Comparison of ENCODE assay signal across 17 mouse cellular contexts in the genomic region with DNA sequence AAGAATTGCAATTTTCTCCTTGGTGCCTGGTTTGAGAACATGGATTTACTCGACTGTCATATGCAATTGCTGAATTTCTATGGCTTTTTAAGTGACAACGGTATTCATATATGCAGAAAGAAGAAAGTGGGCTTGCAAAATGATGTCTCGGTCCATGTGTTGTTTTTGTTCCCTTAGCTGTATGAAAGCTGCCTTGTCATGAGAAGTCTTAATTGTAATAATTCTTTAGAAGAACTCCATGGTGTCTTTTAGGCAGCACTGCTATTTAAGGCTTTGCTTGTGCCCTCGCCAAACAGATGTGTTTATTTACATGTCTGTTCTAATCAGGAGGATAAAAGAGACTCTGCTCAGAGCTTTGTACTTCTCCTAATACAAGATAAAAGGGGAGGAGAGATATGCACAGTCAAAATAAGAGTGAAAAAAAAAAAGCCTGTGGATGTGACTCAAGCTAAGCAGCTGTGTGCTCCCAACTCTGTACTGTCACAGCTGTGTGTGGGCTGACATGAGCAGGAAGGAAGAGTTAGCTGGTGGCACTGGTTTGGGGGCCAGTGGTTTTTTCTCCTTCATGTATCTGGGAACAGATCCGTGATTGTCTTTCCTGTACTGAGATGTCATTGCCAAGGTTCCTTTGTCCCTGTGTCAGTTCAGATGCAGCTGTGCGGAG.
DNase-seq lines count a peak whose midpoint lies in the region; ATAC-seq and TF ChIP-seq lines count a peak whose summit lies in the region.
"Had no signal": no experiment of that assay in that cellular context is flagged by ENCODE, and none has a peak within 500 bp of the region (broad histone marks: within the 10 kb centered on the region; RNA-seq: fewer than 3 reads in every experiment).

No protein-coding gene starts in this region.

- H3K4me2 ChIP-seq in forebrain, postnatal 0 days (ENCODE audit: low read depth): no peak overlapping the region
- no peak overlapping the region for H3K4me2 ChIP-seq in forebrain, embryonic 12.5 days
- H3K4me2 ChIP-seq in midbrain, embryonic 14.5 days (ENCODE audit: low read length): no peak overlapping the region
- H3K4me2 ChIP-seq: embryonic facial prominence, embryonic 15.5 days; liver, embryonic 12.5 days had no signal

- peak; percentile 81 for ATAC-seq in forebrain, postnatal 0 days
- no peak for ATAC-seq in forebrain, embryonic 12.5 days (ENCODE audit: low FRiP score)
- ATAC-seq in midbrain, embryonic 14.5 days (ENCODE audit: low FRiP score, low TSS enrichment): no peak
- ATAC-seq: activated CD4-positive, CD25-positive, alpha-beta regulatory T cell, adult 4 months; liver, embryonic 12.5 days; Patski had no signal

- 47% methylated on average over 6 of the region's 6 CpGs for WGBS in forebrain, postnatal 0 days
- 74% methylated on average over 6 of the region's 6 CpGs for WGBS in forebrain, embryonic 12.5 days
- 63% methylated on average over 6 of the region's 6 CpGs for WGBS in midbrain, embryonic 14.5 days

- H3K9ac ChIP-seq in forebrain, postnatal 0 days: no peak overlapping the region
- no peak overlapping the region for H3K9ac ChIP-seq in forebrain, embryonic 12.5 days
- H3K9ac ChIP-seq in midbrain, embryonic 14.5 days (replicated peaks; ENCODE audit: low read length): no peak overlapping the region
- H3K9ac ChIP-seq: embryonic facial prominence, embryonic 15.5 days; liver, embryonic 12.5 days had no signal

- H3K4me1 ChIP-seq in forebrain, postnatal 0 days (ENCODE audit: insufficient read depth): no peaks in the 10 kb centered on the region
- no peaks in the 10 kb centered on the region for H3K4me1 ChIP-seq in forebrain, embryonic 12.5 days
- no peaks in the 10 kb centered on the region for H3K4me1 ChIP-seq in midbrain, embryonic 14.5 days (ENCODE audit: control insufficient read depth, insufficient read depth, low read length)
- H3K4me1 ChIP-seq: embryonic facial prominence, embryonic 15.5 days; liver, embryonic 12.5 days had no signal

- H3K36me3 ChIP-seq in forebrain, postnatal 0 days (ENCODE audit: insufficient read depth): no peaks in the 10 kb centered on the region
- H3K36me3 ChIP-seq in forebrain, embryonic 12.5 days (replicated peaks): no peaks in the 10 kb centered on the region
- no peaks in the 10 kb centered on the region for H3K36me3 ChIP-seq in midbrain, embryonic 14.5 days (ENCODE audit: control insufficient read depth, insufficient read depth, low read length)
- H3K36me3 ChIP-seq: embryonic facial prominence, embryonic 15.5 days; liver, embryonic 12.5 days had no signal

- no peaks in the 10 kb centered on the region for H3K27me3 ChIP-seq in forebrain, postnatal 0 days (ENCODE audit: insufficient read depth, low read length)
- no peaks in the 10 kb centered on the region for H3K27me3 ChIP-seq in forebrain, embryonic 12.5 days
- no peaks in the 10 kb centered on the region for H3K27me3 ChIP-seq in midbrain, embryonic 14.5 days (ENCODE audit: control insufficient read depth, insufficient read depth, low read length)
- H3K27me3 ChIP-seq: embryonic facial prominence, embryonic 15.5 days; liver, embryonic 12.5 days; Patski had no signal

- no peaks in the 10 kb centered on the region for H3K9me3 ChIP-seq in forebrain, postnatal 0 days (ENCODE audit: low read length)
- no peaks in the 10 kb centered on the region for H3K9me3 ChIP-seq in forebrain, embryonic 12.5 days
- no peaks in the 10 kb centered on the region for H3K9me3 ChIP-seq in midbrain, embryonic 14.5 days (ENCODE audit: control insufficient read depth, low read length)
- H3K9me3 ChIP-seq: embryonic facial prominence, embryonic 15.5 days; liver, embryonic 12.5 days had no signal

- peak; percentile 43 for DNase-seq in forebrain, postnatal 0 days
- DNase-seq in right cerebral cortex, adult 18-20 months: peak; percentile 44
- DNase-seq in right cerebral cortex, postnatal 4 days: no peak
- DNase-seq in left cerebral cortex, adult 8-10 months (ENCODE audit: low spot score in 2 of 2): peak; percentile 4 to 24
- no peak for DNase-seq in midbrain, embryonic 14.5 days
- no peak for DNase-seq in urinary bladder, postnatal 10 days (ENCODE audit: low spot score)
- DNase-seq: adrenal gland, postnatal 14 days; B cell, adult 2 months; cerebellum, adult 9-11 months; gastrocnemius, postnatal 25 days; kidney, adult 9 months; lung, postnatal 10 days had no signal

- no peak for TF ChIP-seq CTCF in forebrain, postnatal 0 days (IDR thresholded peaks at IDR 0.05; ENCODE audit: low read depth)

- no peak overlapping the region for H3K27ac ChIP-seq in forebrain, postnatal 0 days (ENCODE audit: low read depth, low read length)
- H3K27ac ChIP-seq in forebrain, embryonic 12.5 days: no peak overlapping the region
- H3K27ac ChIP-seq in midbrain, embryonic 14.5 days (replicated peaks; ENCODE audit: low read depth, low read length): no peak overlapping the region
- H3K27ac ChIP-seq: embryonic facial prominence, embryonic 15.5 days; liver, embryonic 12.5 days had no signal

- no peak overlapping the region for H3K4me3 ChIP-seq in forebrain, postnatal 0 days (ENCODE audit: low read depth, low read length)
- no peak overlapping the region for H3K4me3 ChIP-seq in forebrain, embryonic 12.5 days (replicated peaks)
- no peak overlapping the region for H3K4me3 ChIP-seq in midbrain, embryonic 14.5 days (replicated peaks; ENCODE audit: low read depth, low read length)
- H3K4me3 ChIP-seq: embryonic facial prominence, embryonic 15.5 days; liver, embryonic 12.5 days had no signal

Comparison
In these comparisons a context has a peak if more than half of its experiments do, and no peak if none do; other contexts are left out.
1. DNase-seq: peak in forebrain, postnatal 0 days (single experiment), right cerebral cortex, adult 18-20 months (single experiment) and left cerebral cortex, adult 8-10 months (2 of 2); none in right cerebral cortex, postnatal 4 days (single experiment), midbrain, embryonic 14.5 days (single experiment) and urinary bladder, postnatal 10 days (single experiment).